Mouse (Mus musculus): ENCODE results near the gene Cyp4a32.

GRCm38 (mm10) chr4:115596357-115596756 is 4.4 kb upstream of the Cyp4a32 start:
- TF ChIP-seq POLR2A (IDR thresholded peaks at IDR 0.05; ENCODE audit: control insufficient read depth, low read depth, low read length) (no peak), CTCF (IDR thresholded peaks at IDR 0.05; ENCODE audit: control insufficient read depth, insufficient read depth, insufficient replicate concordance, low read depth, low read length) (no peak)

All from testis, adult 2 months (tissue).